Mouse (Mus musculus): Measurements from ENCODE around the gene Foxk1.

GRCm38 (mm10) chr5:142468375-142468774 is 67.1 kb downstream of the Foxk1 start:
- TF ChIP-seq CTCF (IDR thresholded peaks at IDR 0.05; ENCODE audit: low read depth) (no peak), EP300 (IDR thresholded peaks at IDR 0.05; ENCODE audit: low read depth) (no peak)
